19 mouse cellular contexts compared by ENCODE assay signal in genomic region chr5:65076087-65076486, GRCm38 (mm10). TPM values are rescaled to one million over a fixed set of nuclear protein-coding genes. Genes with fewer than 3 reads are reported as not detected.
DNase-seq lines count a peak whose midpoint lies in the region; ATAC-seq and TF ChIP-seq lines count a peak whose summit lies in the region.
"Had no signal": no experiment of that assay in that cellular context is flagged by ENCODE, and none has a peak within 500 bp of the region (broad histone marks: within the 10 kb centered on the region; RNA-seq: fewer than 3 reads in every experiment).

No protein-coding gene starts in this region.

- TF ChIP-seq POLR2A in CH12.LX (IDR thresholded peaks at IDR 0.05; ENCODE audit: low read depth, low read length) = no peak
- no peak for TF ChIP-seq POLR2A in thymus, adult 2 months (IDR thresholded peaks at IDR 0.05; ENCODE audit: control insufficient read depth, extremely low read depth, insufficient read depth, low read length, poor library complexity)

- no peak for DNase-seq in forebrain, postnatal 0 days
- DNase-seq in layer of hippocampus, adult 2 months (ENCODE audit: low spot score in 2 of 2) = no peak
- no peak for DNase-seq in layer of hippocampus, postnatal 25 days (ENCODE audit: extremely low spot score in 1 of 2, low spot score in 1 of 2)
- DNase-seq in CH12.LX (ENCODE audit: extremely low read depth) = peak; percentile 47
- DNase-seq in lung, postnatal 36 days = peak; percentile 49
- no peak for DNase-seq in thymus, adult 2 months
- no peak for DNase-seq in adrenal gland, adult 2 months
- DNase-seq: B cell, adult 2 months; cerebellum, adult 8-10 months; embryo, embryonic 11 days; heart, adult 11 months; kidney, postnatal 25 days; midbrain, embryonic 14.5 days; retina, postnatal 1 day had no signal

- ATAC-seq in forebrain, postnatal 0 days = no peak
- ATAC-seq in forebrain, embryonic 12.5 days (ENCODE audit: low FRiP score) = no peak

- no peak overlapping the region for H3K9ac ChIP-seq in forebrain, postnatal 0 days
- no peak overlapping the region for H3K9ac ChIP-seq in forebrain, embryonic 12.5 days
- H3K9ac ChIP-seq in CH12.LX (ENCODE audit: insufficient read depth, low read depth) = no peak overlapping the region
- H3K9ac ChIP-seq: lung, embryonic 15.5 days had no signal

- TF ChIP-seq CTCF in forebrain, postnatal 0 days (IDR thresholded peaks at IDR 0.05; ENCODE audit: low read depth) = peak; percentile 26; the same call in 1 of the 2 replicates
- peak; percentile 67 for TF ChIP-seq CTCF in layer of hippocampus, adult 2 months (conservative IDR thresholded peaks at IDR 0.05)
- peak; percentile 36 to 60; a peak in 3 of 4 replicates for TF ChIP-seq CTCF in CH12.LX (conservative IDR thresholded peaks at IDR 0.05 in 1 of 2, IDR thresholded peaks at IDR 0.05 in 1 of 2; ENCODE audit: low read depth in 2 of 2, low read length in 2 of 2)
- TF ChIP-seq CTCF in thymus, adult 2 months (IDR thresholded peaks at IDR 0.05; ENCODE audit: borderline replicate concordance, control insufficient read depth, extremely low read depth, insufficient read depth, low read length, poor library complexity) = no peak

- H3K9me3 ChIP-seq in forebrain, postnatal 0 days (ENCODE audit: low read length) = no peaks in the 10 kb centered on the region
- no peaks in the 10 kb centered on the region for H3K9me3 ChIP-seq in forebrain, embryonic 12.5 days
- H3K9me3 ChIP-seq in CH12.LX (replicated peaks; ENCODE audit: low read length) = no peaks in the 10 kb centered on the region
- H3K9me3 ChIP-seq: limb, embryonic 10.5 days; lung, embryonic 15.5 days had no signal

- no peak overlapping the region for H3K4me3 ChIP-seq in forebrain, postnatal 0 days (ENCODE audit: low read depth, low read length)
- no peak overlapping the region for H3K4me3 ChIP-seq in forebrain, embryonic 12.5 days (replicated peaks)
- H3K4me3 ChIP-seq in layer of hippocampus, adult 2 months = no peak overlapping the region
- H3K4me3 ChIP-seq in CH12.LX (replicated peaks in 1 of 3; ENCODE audit: low read depth in 2 of 3, low read length in 2 of 3, poor library complexity in 1 of 3) = no peak overlapping the region
- H3K4me3 ChIP-seq in thymus, adult 2 months (ENCODE audit: control insufficient read depth, insufficient read depth, low read length) = no peak overlapping the region
- H3K4me3 ChIP-seq: erythroblast, embryonic 14.5 days; limb, embryonic 10.5 days; lung, embryonic 15.5 days had no signal

- H3K36me3 ChIP-seq in forebrain, postnatal 0 days (ENCODE audit: insufficient read depth) = no peaks in the 10 kb centered on the region
- no peaks in the 10 kb centered on the region for H3K36me3 ChIP-seq in forebrain, embryonic 12.5 days (replicated peaks)
- H3K36me3 ChIP-seq in CH12.LX (replicated peaks in 1 of 2; ENCODE audit: control insufficient read depth in 1 of 2, insufficient read depth in 1 of 2, low read length in 1 of 2) = peaks cover 27 to 91% of the 10 kb centered on the region in 2 experiments
- peaks cover 11% of the 10 kb centered on the region for H3K36me3 ChIP-seq in thymus, adult 2 months (ENCODE audit: control insufficient read depth, insufficient read depth, low read length)
- H3K36me3 ChIP-seq: limb, embryonic 10.5 days; lung, embryonic 15.5 days had no signal

- whole genome bisulfite sequencing in forebrain, postnatal 0 days = 72% methylated on average over 2 of the region's 2 CpGs
- 77% methylated on average over 2 of the region's 2 CpGs for WGBS in forebrain, embryonic 12.5 days
- WGBS in thymus, adult 2 months = 83% methylated on average over 2 of the region's 2 CpGs

- TF ChIP-seq EP300 in CH12.LX (IDR thresholded peaks at IDR 0.05; ENCODE audit: low read length) = no peak

- H3K4me1 ChIP-seq in forebrain, postnatal 0 days (ENCODE audit: insufficient read depth) = 0 out of 2 replicates have a peak, but pooled peaks cover 3% of the 10 kb centered on the region
- H3K4me1 ChIP-seq in forebrain, embryonic 12.5 days = peaks cover 13% of the 10 kb centered on the region; the same call in 1 of the 2 replicates
- peaks cover 5 to 34% of the 10 kb centered on the region in 2 experiments for H3K4me1 ChIP-seq in CH12.LX (ENCODE audit: control insufficient read depth in 1 of 2, insufficient read depth in 2 of 2)
- no peaks in the 10 kb centered on the region for H3K4me1 ChIP-seq in thymus, adult 2 months (replicated peaks; ENCODE audit: control insufficient read depth, insufficient read depth, low read length)
- H3K4me1 ChIP-seq: lung, embryonic 15.5 days had no signal

- in situ Hi-C loops in CH12.LX (cut with MboI; ENCODE audit: low pct_ligation_motif_present, low pct_unique_long_range_greater_than_20kb, low sequenced_read_pairs) = no loop called here

- no peaks in the 10 kb centered on the region for H3K79me2 ChIP-seq in CH12.LX (replicated peaks; ENCODE audit: control insufficient read depth, extremely low read depth, insufficient read depth, poor library complexity, severe bottlenecking)

- no peaks in the 10 kb centered on the region for H3K27me3 ChIP-seq in forebrain, postnatal 0 days (ENCODE audit: insufficient read depth, low read length)
- H3K27me3 ChIP-seq in forebrain, embryonic 12.5 days = no peaks in the 10 kb centered on the region
- no peaks in the 10 kb centered on the region for H3K27me3 ChIP-seq in CH12.LX (replicated peaks)
- H3K27me3 ChIP-seq in thymus, adult 2 months (ENCODE audit: control insufficient read depth, insufficient read depth, low read length) = no peaks in the 10 kb centered on the region
- H3K27me3 ChIP-seq: lung, embryonic 15.5 days had no signal

- TF ChIP-seq RAD21 in CH12.LX (IDR thresholded peaks at IDR 0.05; ENCODE audit: low read depth, low read length) = peak; percentile 60

- no peak overlapping the region for H3K27ac ChIP-seq in forebrain, postnatal 0 days (ENCODE audit: low read depth, low read length)
- no peak overlapping the region for H3K27ac ChIP-seq in forebrain, embryonic 12.5 days
- no peak overlapping the region for H3K27ac ChIP-seq in layer of hippocampus, adult 2 months
- H3K27ac ChIP-seq in CH12.LX (ENCODE audit: insufficient read depth, low read depth) = no peak overlapping the region
- no peak overlapping the region for H3K27ac ChIP-seq in thymus, adult 2 months (ENCODE audit: control insufficient read depth, insufficient read depth, low read length)
- H3K27ac ChIP-seq: limb, embryonic 10.5 days; lung, embryonic 15.5 days had no signal

- dilution Hi-C loops in CH12.LX (cut with MboI; ENCODE audit: extremely low pct_ligation_motif_present, extremely low pct_unique_long_range_greater_than_20kb, low sequenced_read_pairs) = no loop called here

- no peak overlapping the region for H3K4me2 ChIP-seq in forebrain, postnatal 0 days (ENCODE audit: low read depth)
- H3K4me2 ChIP-seq in forebrain, embryonic 12.5 days = no peak overlapping the region
- no peak overlapping the region for H3K4me2 ChIP-seq in CH12.LX (ENCODE audit: insufficient read depth, low read depth, poor library complexity, severe bottlenecking)
- H3K4me2 ChIP-seq: lung, embryonic 15.5 days had no signal

TF ChIP-seq in CH12.LX, 34 proteins besides CTCF, POLR2A, EP300 and RAD21:
- peak; percentile 48 for TF ChIP-seq SMC3 (IDR thresholded peaks at IDR 0.05; ENCODE audit: low read depth, low read length)
- no peak for TF ChIP-seq SIN3A (IDR thresholded peaks at IDR 0.05; ENCODE audit: low read length)
- no peak for TF ChIP-seq HCFC1 (IDR thresholded peaks at IDR 0.05; ENCODE audit: low read depth, low read length)

RNA-seq across cellular contexts. Expression of gene Tmem156, which starts 15.8 kb away (rescaled TPM):
- 0.19 and 0.23 TPM in 2 replicates for total RNA-seq in forebrain, postnatal 0 days (2014; rRNA removed)
- 0.15 and 0.21 TPM in 2 replicates for polyA plus RNA-seq in forebrain, postnatal 0 days (2015; fragmentation: Nextera tagmentation; extraction: Ambion mirVana)
- polyA plus RNA-seq in forebrain, embryonic 12.5 days (2016; fragmentation: Nextera tagmentation; extraction: Ambion mirVana) = 0.27 TPM in 1 of 2 replicates, not detected in the other
- total RNA-seq in layer of hippocampus, adult 2 months (2021) = under 1 TPM; 0.39 to 0.44 TPM
- total RNA-seq in layer of hippocampus, postnatal 25 days (2021) = under 1 TPM; 0.40 to 0.69 TPM
- 7.3 and 9.1 TPM in 2 replicates for total RNA-seq in CH12.LX (2012; rRNA removed)
- 15.8 and 15.9 TPM in 2 replicates for total RNA-seq in CH12.LX (2014; rRNA removed)
- 16.6 and 20.8 TPM in 2 replicates for polyA plus RNA-seq in CH12.LX (2012; ENCODE audit: insufficient read length, low read depth)
- polyA plus RNA-seq in thymus, adult 2 months (2012; rRNA removed) = 3.4 and 3.6 TPM in 2 replicates
- total RNA-seq in adrenal gland, adult 2 months (2021) = under 1 TPM; 0.37 to 0.38 TPM
- not detected in 2 replicates for polyA plus RNA-seq in adrenal gland, adult 2 months (2012; rRNA removed)
- polyA plus RNA-seq: erythroblast, embryonic 14.5 days; limb, embryonic 10.5 days; midbrain, embryonic 14.5 days; neural tube, embryonic 14.5 days had no signal

RNA-seq across cellular contexts. Expression of gene Klhl5, which starts 31.3 kb away (rescaled TPM):
- total RNA-seq in forebrain, postnatal 0 days (2014; rRNA removed) = 48.3 and 57.2 TPM in 2 replicates
- polyA plus RNA-seq in forebrain, postnatal 0 days (2015; fragmentation: Nextera tagmentation; extraction: Ambion mirVana) = 39.4 and 49.6 TPM in 2 replicates
- 47.1 and 47.6 TPM in 2 replicates for polyA plus RNA-seq in forebrain, embryonic 12.5 days (2016; fragmentation: Nextera tagmentation; extraction: Ambion mirVana)
- total RNA-seq in layer of hippocampus, adult 2 months (2021) = 10 to 100 TPM; 53.8 to 62.9 TPM
- 10 to 100 TPM; 63.6 to 69.3 TPM for total RNA-seq in layer of hippocampus, postnatal 25 days (2021)
- total RNA-seq in CH12.LX (2012; rRNA removed) (15.7 and 20.6 TPM in 2 replicates), CH12.LX (2014; rRNA removed) (22.6 and 23.2 TPM in 2 replicates)
- 27.2 and 31.7 TPM in 2 replicates for polyA plus RNA-seq in CH12.LX (2012; ENCODE audit: insufficient read length, low read depth)
- polyA plus RNA-seq in thymus, adult 2 months (2012; rRNA removed) = 11.3 and 13.1 TPM in 2 replicates
- 10 to 100 TPM; 48.6 to 63.2 TPM for total RNA-seq in adrenal gland, adult 2 months (2021)
- polyA plus RNA-seq in adrenal gland, adult 2 months (2012; rRNA removed) = 31.4 and 36.7 TPM in 2 replicates

Comparison
In these comparisons a context has a peak if more than half of its experiments do, and no peak if none do; other contexts are left out.
1. DNase-seq: peak in CH12.LX (single experiment) and lung, postnatal 36 days (single experiment); none in forebrain, postnatal 0 days (single experiment), layer of hippocampus, adult 2 months (0 of 2), layer of hippocampus, postnatal 25 days (0 of 2), thymus, adult 2 months (single experiment) and adrenal gland, adult 2 months (single experiment).